Mouse (Mus musculus): ENCODE measurements at regions not wholly inside any gene's neighbourhood (a gene's known extent, or its start where the extent isn't known, plus 50 kb on each side); places are given as distances from the start of the nearest gene placed in this dataset.
A peak's percentile ranks its signal among the peaks of the same experiment; 100 is the strongest.

- no peak for TF ChIP-seq CTCF (IDR thresholded peaks at IDR 0.05)
- Histone ChIP-seq H3K27ac (no peak overlapping the region), H3K4me3 (no peak overlapping the region)
- DNase-seq (ENCODE audit: extremely low spot score in 1 of 2, low spot score in 2 of 2): no peak
- intact Hi-C loops (cut with DNase I): no loop called here
Observed at GRCm38 (mm10) chr8:8193036-8193435, 468.0 kb downstream of the Efnb2 start.

- no peak for TF ChIP-seq CTCF (IDR thresholded peaks at IDR 0.05)
- no peak for DNase-seq (ENCODE audit: extremely low spot score in 1 of 2, low spot score in 2 of 2)
- no peak overlapping the region for H3K27ac ChIP-seq
- H3K4me3 ChIP-seq: no peak overlapping the region
- intact Hi-C loops (cut with DNase I): no loop called here
Observed at GRCm38 (mm10) chr8:8186046-8186445, 475.0 kb downstream of the Efnb2 start.

GRCm38 (mm10) chr8:8183233-8183622 lies 477.8 kb downstream of the Efnb2 start:
- intact Hi-C loops (cut with DNase I): no loop called here
- no peak overlapping the region for H3K27ac ChIP-seq
- no peak for TF ChIP-seq CTCF (IDR thresholded peaks at IDR 0.05)
- no peak for DNase-seq (ENCODE audit: extremely low spot score in 1 of 2, low spot score in 2 of 2)
- H3K4me3 ChIP-seq: no peak overlapping the region

- intact Hi-C loops (cut with DNase I): no loop called here
- no peak for TF ChIP-seq CTCF (IDR thresholded peaks at IDR 0.05)
- Histone ChIP-seq H3K4me3 (no peak overlapping the region), H3K27ac (no peak overlapping the region)
- DNase-seq (ENCODE audit: extremely low spot score in 1 of 2, low spot score in 2 of 2): no peak
Observed at GRCm38 (mm10) chr8:8182616-8183232, 478.3 kb downstream of the Efnb2 start.

- intact Hi-C loops (cut with DNase I): no loop called here
Observed at GRCm38 (mm10) chr8:8182108-8182507, 478.9 kb downstream of the Efnb2 start.

GRCm38 (mm10) chr8:8174286-8174685 lies 486.8 kb downstream of the Efnb2 start:
- H3K27ac ChIP-seq: no peak overlapping the region
- intact Hi-C loops (cut with DNase I): no loop called here
- no peak for DNase-seq (ENCODE audit: extremely low spot score in 1 of 2, low spot score in 2 of 2)
- no peak for TF ChIP-seq CTCF (IDR thresholded peaks at IDR 0.05)
- H3K4me3 ChIP-seq: no peak overlapping the region

More at GRCm38 (mm10) chr8:8182108-8182507, 478.9 kb downstream of the Efnb2 start:
- TF ChIP-seq CTCF (IDR thresholded peaks at IDR 0.05): no peak
- DNase-seq (ENCODE audit: extremely low spot score in 1 of 2, low spot score in 2 of 2): no peak
- Histone ChIP-seq H3K4me3 (no peak overlapping the region), H3K27ac (no peak overlapping the region)

- TF ChIP-seq CTCF (IDR thresholded peaks at IDR 0.05): no peak
- intact Hi-C loops (cut with DNase I): no loop called here
- DNase-seq (ENCODE audit: extremely low spot score in 1 of 2, low spot score in 2 of 2): no peak
- Histone ChIP-seq H3K4me3 (no peak overlapping the region), H3K27ac (no peak overlapping the region)
Observed at GRCm38 (mm10) chr8:8168674-8169073, 492.4 kb downstream of the Efnb2 start.

GRCm38 (mm10) chr8:8168250-8168649 lies 492.8 kb downstream of the Efnb2 start:
- no peak for DNase-seq (ENCODE audit: extremely low spot score in 1 of 2, low spot score in 2 of 2)
- Histone ChIP-seq H3K4me3 (no peak overlapping the region), H3K27ac (no peak overlapping the region)
- no peak for TF ChIP-seq CTCF (IDR thresholded peaks at IDR 0.05)
- intact Hi-C loops (cut with DNase I): no loop called here

GRCm38 (mm10) chr8:8147527-8147926 lies 513.5 kb downstream of the Efnb2 start:
- DNase-seq (ENCODE audit: extremely low spot score in 1 of 2, low spot score in 2 of 2): no peak
- intact Hi-C loops (cut with DNase I): no loop called here
- TF ChIP-seq CTCF (IDR thresholded peaks at IDR 0.05): peak; percentile 21
- Histone ChIP-seq H3K4me3 (no peak overlapping the region), H3K27ac (no peak overlapping the region)

GRCm38 (mm10) chr8:8142933-8143495 lies 518.0 kb downstream of the Efnb2 start:
- no peak overlapping the region for H3K4me3 ChIP-seq

GRCm38 (mm10) chr8:8142461-8142860 lies 518.6 kb downstream of the Efnb2 start:
- Histone ChIP-seq H3K27ac (no peak overlapping the region), H3K4me3 (no peak overlapping the region)
- intact Hi-C loops (cut with DNase I): no loop called here
- DNase-seq (ENCODE audit: extremely low spot score in 1 of 2, low spot score in 2 of 2): no peak
- TF ChIP-seq CTCF (IDR thresholded peaks at IDR 0.05): no peak

More at GRCm38 (mm10) chr8:8142933-8143495, 518.0 kb downstream of the Efnb2 start:
- DNase-seq (ENCODE audit: extremely low spot score in 1 of 2, low spot score in 2 of 2): no peak
- intact Hi-C loops (cut with DNase I): no loop called here
- no peak for TF ChIP-seq CTCF (IDR thresholded peaks at IDR 0.05)
- H3K27ac ChIP-seq: no peak overlapping the region

- no peak for TF ChIP-seq CTCF (IDR thresholded peaks at IDR 0.05)
- Histone ChIP-seq H3K27ac (no peak overlapping the region), H3K4me3 (no peak overlapping the region)
- DNase-seq (ENCODE audit: extremely low spot score in 1 of 2, low spot score in 2 of 2): no peak
- intact Hi-C loops (cut with DNase I): no loop called here
Observed at GRCm38 (mm10) chr8:8139720-8140119, 521.3 kb downstream of the Efnb2 start.

All from left cerebral cortex, adult 2 months (tissue).